Mouse (Mus musculus) thymus, adult 2 months (tissue): ENCODE measurements around the gene Jph3. TPM values are rescaled to one million over a fixed set of nuclear protein-coding genes. Genes with fewer than 3 reads are reported as not detected.

Experiments
- DNase-seq: peaks from one replicate; pipeline ENCODE4 v3.0.0; 2021
- H3K27ac ChIP-seq: fragments of 200-500 bp; 2 replicates; pipeline ENCODE4 v1.5.1; 2012; ENCODE audit warnings: low read length, control low read depth; ENCODE audit not compliant: control insufficient read depth, insufficient read depth
- H3K27me3 ChIP-seq: fragments of 200-500 bp; 2 replicates; pipeline ENCODE4 v1.6.1; 2012; ENCODE audit warnings: mild to moderate bottlenecking, low read length, moderate library complexity, mixed read lengths; ENCODE audit not compliant: control insufficient read depth, insufficient read depth
- H3K36me3 ChIP-seq: fragments of 200-500 bp; 2 replicates; pipeline ENCODE4 v1.6.1; 2012; ENCODE audit warnings: mild to moderate bottlenecking, low read length, moderate library complexity; ENCODE audit not compliant: control insufficient read depth, insufficient read depth
- H3K4me1 ChIP-seq: fragments of 200-500 bp; replicated peaks from 2 replicates; pipeline ENCODE4 v1.6.1; 2012; ENCODE audit warnings: low read length; ENCODE audit not compliant: control insufficient read depth, insufficient read depth
- H3K4me3 ChIP-seq: fragments of 200-500 bp; 2 replicates; pipeline ENCODE4 v1.5.1; 2012; ENCODE audit warnings: mild to moderate bottlenecking, low read length, control low read depth, moderate library complexity; ENCODE audit not compliant: control insufficient read depth, insufficient read depth
- CTCF ChIP-seq: fragments of 200-500 bp; IDR thresholded peaks from 2 replicates; pipeline ENCODE4 v1.5.1; 2012; ENCODE audit warnings: mild to moderate bottlenecking, control low read depth, low read length, moderate library complexity, borderline replicate concordance; ENCODE audit not compliant: control insufficient read depth, poor library complexity, insufficient read depth; ENCODE audit errors: extremely low read depth
- POLR2A ChIP-seq: fragments of 200-500 bp; IDR thresholded peaks from 2 replicates; pipeline ENCODE4 v1.6.1; 2012; ENCODE audit warnings: mild to moderate bottlenecking, low read length, control low read depth, moderate library complexity; ENCODE audit not compliant: control insufficient read depth, poor library complexity, insufficient read depth; ENCODE audit errors: extremely low read depth
- WGBS: fragments of 180-500 bp; shearing (Covaris S2); methylation state at CpG from one replicate; pipeline ENCODE4 v1.1.7; 2018; 5-methylcytosine and 5-hydroxymethylcytosine counted together
- polyA plus RNA-seq: library from polyadenylated mRNA; depleted of rRNA; stranded (reverse); fragments of >200 nt; gene quantifications from 2 replicates; pipeline ENCODE4 v1.2.3, GENCODE M21; 2012

Gene Jph3
- polyA plus RNA-seq, 1 experiment, result 0.07 TPM

- Histone ChIP-seq H3K27me3 (no peaks in the 10 kb centered on the region), H3K27ac (no peak overlapping the region), H3K36me3 (peaks cover 7% of the 10 kb centered on the region), H3K4me3 (no peak overlapping the region), H3K4me1 (no peaks in the 10 kb centered on the region)
- TF ChIP-seq CTCF (no peak), POLR2A (no peak)
- 97% methylated on average over 11 of the region's 11 CpGs for WGBS
- no peak for DNase-seq
These were observed 80.2 kb downstream of the Jph3 start for GRCm38 (mm10) chr8:121809524-121810155.

- no peak for DNase-seq
- no peaks in the 10 kb centered on the region for H3K36me3 ChIP-seq
- no peaks in the 10 kb centered on the region for H3K27me3 ChIP-seq
- H3K4me1 ChIP-seq, result no peaks in the 10 kb centered on the region
- no peak for TF ChIP-seq POLR2A
- TF ChIP-seq CTCF, result no peak
- no peak overlapping the region for H3K27ac ChIP-seq
- H3K4me3 ChIP-seq, result no peak overlapping the region
- 98% methylated on average over 3 of the region's 3 CpGs for WGBS
These were observed 82.1 kb downstream of the Jph3 start for GRCm38 (mm10) chr8:121811502-121811901.

GRCm38 (mm10) chr8:121811931-121812570 lies 82.6 kb downstream of the Jph3 start:
- no peak overlapping the region for H3K27ac ChIP-seq
- 97% methylated on average over 12 of the region's 12 CpGs for WGBS
- no peaks in the 10 kb centered on the region for H3K27me3 ChIP-seq
- H3K4me3 ChIP-seq, result no peak overlapping the region
- TF ChIP-seq POLR2A, result no peak
- TF ChIP-seq CTCF, result no peak
- no peaks in the 10 kb centered on the region for H3K36me3 ChIP-seq
- DNase-seq, result no peak
- no peaks in the 10 kb centered on the region for H3K4me1 ChIP-seq

GRCm38 (mm10) chr8:121818226-121818625 lies 88.8 kb downstream of the Jph3 start:
- no peaks in the 10 kb centered on the region for H3K27me3 ChIP-seq
- TF ChIP-seq POLR2A (no peak), CTCF (no peak)
- no peak overlapping the region for H3K4me3 ChIP-seq
- H3K27ac ChIP-seq, result no peak overlapping the region
- WGBS, result 94% methylated on average over 7 of the region's 7 CpGs
- no peaks in the 10 kb centered on the region for H3K4me1 ChIP-seq
- DNase-seq, result no peak
- H3K36me3 ChIP-seq, result no peaks in the 10 kb centered on the region

- no peak for DNase-seq
- 97% methylated on average over 6 of the region's 6 CpGs for WGBS
- no peaks in the 10 kb centered on the region for H3K27me3 ChIP-seq
These were observed 91.4 kb downstream of the Jph3 start for GRCm38 (mm10) chr8:121820840-121821239.

GRCm38 (mm10) chr8:121821320-121821719 lies 91.9 kb downstream of the Jph3 start:
- 92% methylated on average over 11 of the region's 11 CpGs for WGBS
- no peaks in the 10 kb centered on the region for H3K4me1 ChIP-seq
- no peak overlapping the region for H3K27ac ChIP-seq
- TF ChIP-seq POLR2A, result no peak
- H3K4me3 ChIP-seq, result no peak overlapping the region
- H3K27me3 ChIP-seq, result no peaks in the 10 kb centered on the region
- no peaks in the 10 kb centered on the region for H3K36me3 ChIP-seq
- DNase-seq, result no peak

More at GRCm38 (mm10) chr8:121820840-121821239, 91.4 kb downstream of the Jph3 start:
- H3K36me3 ChIP-seq, result no peaks in the 10 kb centered on the region
- H3K4me1 ChIP-seq, result no peaks in the 10 kb centered on the region
- TF ChIP-seq POLR2A (no peak), CTCF (no peak)
- H3K4me3 ChIP-seq, result no peak overlapping the region
- H3K27ac ChIP-seq, result no peak overlapping the region

- TF ChIP-seq CTCF (no peak), POLR2A (no peak)
- Histone ChIP-seq H3K27ac (no peak overlapping the region), H3K4me3 (no peak overlapping the region), H3K27me3 (no peaks in the 10 kb centered on the region), H3K36me3 (no peaks in the 10 kb centered on the region), H3K4me1 (no peaks in the 10 kb centered on the region)
- WGBS, result 95% methylated on average over 9 of the region's 9 CpGs
- DNase-seq, result no peak
These were observed 92.3 kb downstream of the Jph3 start for GRCm38 (mm10) chr8:121821770-121822169.
